Mouse (Mus musculus) neural tube, embryonic 13.5 days (tissue): Measurements from ENCODE around the gene Rnase13. TPM values are rescaled to one million over a fixed set of nuclear protein-coding genes. Genes with fewer than 3 reads are reported as not detected.

Experiments
- ATAC-seq: fragments of 200-750 bp; cut with Nextera tagmentation; 2 replicates; pipeline ENCODE4 v1.8.0; 2017; ENCODE audit warnings: low read depth, mild to moderate bottlenecking, moderate TSS enrichment, moderate library complexity
- H3K27ac ChIP-seq: fragments of 300-500 bp; sonication (generic); replicated peaks from 2 replicates; pipeline ENCODE4 v1.5.1; 2015; ENCODE audit warnings: moderate library complexity, mild to moderate bottlenecking, inconsistent platforms
- H3K27me3 ChIP-seq: fragments of 300-500 bp; sonication (generic); 2 replicates; pipeline ENCODE4 v1.6.1; 2015; ENCODE audit warnings: mild to moderate bottlenecking, inconsistent platforms
- H3K36me3 ChIP-seq: fragments of 300-500 bp; sonication (generic); 2 replicates; pipeline ENCODE4 v1.6.1; 2015; ENCODE audit warnings: mild to moderate bottlenecking, inconsistent platforms
- H3K4me1 ChIP-seq: fragments of 300-500 bp; sonication (generic); replicated peaks from 2 replicates; pipeline ENCODE4 v1.6.1; 2015; ENCODE audit warnings: inconsistent platforms
- H3K4me2 ChIP-seq: fragments of 300-500 bp; sonication (generic); 2 replicates; pipeline ENCODE4 v1.6.1; 2015; ENCODE audit warnings: inconsistent platforms, mild to moderate bottlenecking, moderate library complexity
- H3K4me3 ChIP-seq: fragments of 300-500 bp; sonication (generic); 2 replicates; pipeline ENCODE4 v1.5.1; 2015; ENCODE audit warnings: mild to moderate bottlenecking, inconsistent platforms
- H3K9ac ChIP-seq: fragments of 300-500 bp; sonication (generic); 2 replicates; pipeline ENCODE4 v1.6.1; 2015; ENCODE audit warnings: moderate library complexity, mild to moderate bottlenecking, inconsistent platforms
- H3K9me3 ChIP-seq: fragments of 300-500 bp; sonication (generic); 2 replicates; pipeline ENCODE4 v1.6.1; 2016; ENCODE audit warnings: inconsistent platforms
- WGBS: fragments of 180-500 bp; shearing (Covaris S2); methylation state at CpG from one replicate; pipeline ENCODE4 v1.1.7; 2015; 5-methylcytosine and 5-hydroxymethylcytosine counted together
- polyA plus RNA-seq: library from polyadenylated mRNA; unstranded; fragments of >200 nt; fragmentation: Nextera tagmentation; extraction: Ambion mirVana; gene quantifications from 2 replicates; pipeline ENCODE4 v1.2.1, GENCODE M21; 2015

Gene Rnase13
- polyA plus RNA-seq, result not detected in 2 replicates

- WGBS, result 91% methylated on average over 7 of the region's 7 CpGs
- no peaks in the 10 kb centered on the region for H3K36me3 ChIP-seq
- H3K27me3 ChIP-seq, result no peaks in the 10 kb centered on the region
- H3K4me2 ChIP-seq, result no peak within 1 kb of the TSS
- no peaks in the 10 kb centered on the region for H3K9me3 ChIP-seq
- ATAC-seq, result no peak
- no peak within 1 kb of the TSS for H3K9ac ChIP-seq
- no peak within 1 kb of the TSS for H3K27ac ChIP-seq
- H3K4me3 ChIP-seq, result no peak within 1 kb of the TSS
- H3K4me1 ChIP-seq, result no peaks in the 10 kb centered on the region
Observed at GRCm38 (mm10) chr14:51922571-51922865, at the start of gene Rnase13. Gene Rnase13, minus strand, starts transcription at chr14:51922773.

DNA sequence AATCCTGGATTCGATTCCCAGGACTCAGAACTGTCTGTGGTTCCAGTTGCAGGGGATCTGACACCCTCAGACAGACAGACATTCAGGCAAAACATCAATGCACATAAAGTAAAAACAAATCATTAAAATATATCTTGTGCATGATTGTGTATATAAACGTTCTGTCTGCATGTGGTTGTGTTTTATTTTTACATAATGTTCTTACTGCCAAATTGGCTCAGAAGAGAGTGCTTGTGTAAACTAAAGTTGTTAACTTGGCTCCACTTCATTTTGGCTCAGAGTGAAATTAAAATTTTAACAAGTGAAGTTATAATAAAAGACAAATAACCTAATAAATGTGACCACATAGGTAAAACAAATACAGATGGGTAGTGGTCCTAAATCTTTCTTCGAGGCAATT, 44.8 kb upstream of the Rnase13 start:
- 84% methylated on average over 3 of the region's 3 CpGs for WGBS
- no peak overlapping the region for H3K4me3 ChIP-seq
- no peak overlapping the region for H3K4me2 ChIP-seq
- no peak overlapping the region for H3K27ac ChIP-seq
- H3K9me3 ChIP-seq, result no peaks in the 10 kb centered on the region
- no peak overlapping the region for H3K9ac ChIP-seq
- H3K27me3 ChIP-seq, result no peaks in the 10 kb centered on the region
- H3K36me3 ChIP-seq, result no peaks in the 10 kb centered on the region
- H3K4me1 ChIP-seq, result no peaks in the 10 kb centered on the region
- ATAC-seq, result no peak

DNA sequence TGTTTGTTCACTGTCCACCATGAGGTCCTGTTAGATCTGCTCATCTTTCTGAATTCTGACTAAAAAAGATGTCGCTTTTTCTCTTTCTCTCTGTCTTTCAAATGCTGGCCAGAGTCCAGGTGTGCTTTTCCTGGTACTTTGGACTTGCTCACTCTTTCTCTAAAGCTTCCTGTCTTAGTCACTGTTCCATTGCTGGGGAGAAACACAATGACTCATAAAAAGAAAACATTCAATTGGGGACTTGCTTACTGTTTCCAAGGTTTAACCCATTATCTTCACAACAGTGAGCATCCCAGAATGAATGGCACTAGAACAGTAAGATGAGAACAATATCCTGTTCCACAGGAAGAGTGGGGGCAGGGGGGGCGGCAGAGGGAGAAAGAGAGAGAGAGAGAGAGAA, 37.7 kb upstream of the Rnase13 start:
- no peaks in the 10 kb centered on the region for H3K9me3 ChIP-seq

DNA sequence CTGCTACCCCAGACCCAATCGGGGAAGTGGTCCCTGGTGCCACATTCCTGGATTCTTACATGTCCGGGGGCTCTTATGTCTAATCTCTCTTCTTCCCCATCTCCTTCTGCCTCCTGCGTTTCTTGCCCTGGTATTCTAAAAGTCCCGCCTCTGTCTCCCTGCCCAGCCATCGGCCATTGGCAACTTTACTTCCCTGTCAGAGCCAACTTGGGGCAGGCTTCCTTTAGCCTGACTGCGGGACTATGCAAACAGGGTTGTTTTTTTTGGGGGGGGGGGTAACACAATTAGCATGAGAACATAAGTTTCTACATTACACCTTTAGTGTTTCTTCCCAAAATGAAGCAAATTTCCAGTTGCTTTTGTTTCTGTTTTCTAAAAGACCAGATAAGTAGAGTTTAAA, 20.8 kb upstream of the Rnase13 start:
- no peak overlapping the region for H3K4me3 ChIP-seq
- no peak overlapping the region for H3K9ac ChIP-seq
- 90% methylated on average over 6 of the region's 6 CpGs for WGBS
- ATAC-seq, result no peak
- H3K4me1 ChIP-seq, result peaks cover 5% of the 10 kb centered on the region; the same call in 1 of the 2 replicates
- H3K27me3 ChIP-seq, result no peaks in the 10 kb centered on the region
- H3K27ac ChIP-seq, result no peak overlapping the region
- H3K9me3 ChIP-seq, result no peaks in the 10 kb centered on the region
- no peaks in the 10 kb centered on the region for H3K36me3 ChIP-seq
- no peak overlapping the region for H3K4me2 ChIP-seq

More for the DNA sequence above, 37.7 kb upstream of the Rnase13 start:
- ATAC-seq, result no peak
- Histone ChIP-seq H3K4me1 (no peaks in the 10 kb centered on the region), H3K4me3 (no peak overlapping the region), H3K27me3 (no peaks in the 10 kb centered on the region), H3K4me2 (no peak overlapping the region), H3K27ac (no peak overlapping the region), H3K36me3 (no peaks in the 10 kb centered on the region), H3K9ac (no peak overlapping the region)
- 91% methylated on average over 2 of the region's 2 CpGs for WGBS

- WGBS, result 66% methylated on average over 7 of the region's 7 CpGs
- Histone ChIP-seq H3K27ac (no peak overlapping the region), H3K4me1 (peaks cover 5% of the 10 kb centered on the region; the same call in 1 of the 2 replicates), H3K36me3 (no peaks in the 10 kb centered on the region), H3K4me3 (no peak overlapping the region), H3K4me2 (no peak overlapping the region), H3K27me3 (no peaks in the 10 kb centered on the region), H3K9me3 (0 out of 2 replicates have a peak, but pooled peaks cover 4% of the 10 kb centered on the region), H3K9ac (no peak overlapping the region)
- ATAC-seq, result no peak
Observed at GRCm38 (mm10) chr14:51942236-51942635, 19.7 kb upstream of the Rnase13 start.

- Histone ChIP-seq H3K4me2 (no peak overlapping the region), H3K27me3 (no peaks in the 10 kb centered on the region), H3K4me3 (no peak overlapping the region), H3K27ac (no peak overlapping the region), H3K9me3 (0 out of 2 replicates have a peak, but pooled peaks cover 4% of the 10 kb centered on the region), H3K4me1 (peaks cover 5% of the 10 kb centered on the region; the same call in 1 of the 2 replicates), H3K36me3 (no peaks in the 10 kb centered on the region), H3K9ac (no peak overlapping the region)
- WGBS, result 48% methylated on average over 9 of the region's 9 CpGs
- no peak for ATAC-seq
Observed at GRCm38 (mm10) chr14:51941577-51941976, 19.0 kb upstream of the Rnase13 start.

DNA sequence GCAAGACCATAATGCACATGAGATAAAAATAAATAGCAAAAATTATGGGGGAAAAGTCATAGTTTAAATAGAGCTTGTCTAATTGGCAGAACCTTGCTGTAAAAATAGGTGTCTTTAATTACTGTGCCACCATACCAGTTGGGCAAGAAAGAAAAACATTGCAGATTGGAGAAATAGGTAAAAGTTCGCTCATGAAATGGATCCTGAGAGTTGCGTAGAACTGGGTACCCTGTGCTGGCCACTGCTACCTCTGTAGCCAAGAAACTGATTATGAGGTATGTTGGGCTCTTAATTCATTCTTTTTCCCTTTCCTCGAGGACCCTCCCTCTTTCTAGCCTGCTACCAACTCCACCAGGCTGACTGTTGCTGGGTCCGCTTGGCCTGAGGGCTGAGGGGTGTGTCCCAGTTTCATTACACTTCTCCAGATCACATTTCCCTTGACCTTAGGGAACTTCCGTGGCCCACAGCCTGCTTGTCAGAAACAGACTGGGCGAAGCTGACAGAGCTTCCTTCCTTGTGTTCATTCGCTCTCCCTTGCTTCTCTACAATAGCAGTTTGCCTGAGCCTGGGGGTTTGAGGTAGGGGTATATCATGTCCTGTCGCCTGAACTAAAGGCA, 18.5 kb upstream of the Rnase13 start:
- Histone ChIP-seq H3K9ac (no peak overlapping the region), H3K36me3 (no peaks in the 10 kb centered on the region), H3K27me3 (no peaks in the 10 kb centered on the region), H3K4me3 (no peak overlapping the region), H3K27ac (no peak overlapping the region), H3K9me3 (0 out of 2 replicates have a peak, but pooled peaks cover 4% of the 10 kb centered on the region), H3K4me2 (no peak overlapping the region), H3K4me1 (peaks cover 5% of the 10 kb centered on the region; the same call in 1 of the 2 replicates)
- 32% methylated on average over 8 of the region's 8 CpGs for WGBS
- ATAC-seq, result no peak

GRCm38 (mm10) chr14:51939005-51939404, 16.4 kb upstream of the Rnase13 start:
- H3K27me3 ChIP-seq, result no peaks in the 10 kb centered on the region
- H3K4me1 ChIP-seq, result peaks cover 5% of the 10 kb centered on the region; the same call in 1 of the 2 replicates
- H3K4me2 ChIP-seq, result no peak overlapping the region
- H3K4me3 ChIP-seq, result no peak overlapping the region
- no peak overlapping the region for H3K9ac ChIP-seq
- no peak overlapping the region for H3K27ac ChIP-seq
- 0 out of 2 replicates have a peak, but pooled peaks cover 4% of the 10 kb centered on the region for H3K9me3 ChIP-seq
- ATAC-seq, result no peak
- 91% methylated on average over 9 of the region's 9 CpGs for WGBS
- H3K36me3 ChIP-seq, result no peaks in the 10 kb centered on the region

DNA sequence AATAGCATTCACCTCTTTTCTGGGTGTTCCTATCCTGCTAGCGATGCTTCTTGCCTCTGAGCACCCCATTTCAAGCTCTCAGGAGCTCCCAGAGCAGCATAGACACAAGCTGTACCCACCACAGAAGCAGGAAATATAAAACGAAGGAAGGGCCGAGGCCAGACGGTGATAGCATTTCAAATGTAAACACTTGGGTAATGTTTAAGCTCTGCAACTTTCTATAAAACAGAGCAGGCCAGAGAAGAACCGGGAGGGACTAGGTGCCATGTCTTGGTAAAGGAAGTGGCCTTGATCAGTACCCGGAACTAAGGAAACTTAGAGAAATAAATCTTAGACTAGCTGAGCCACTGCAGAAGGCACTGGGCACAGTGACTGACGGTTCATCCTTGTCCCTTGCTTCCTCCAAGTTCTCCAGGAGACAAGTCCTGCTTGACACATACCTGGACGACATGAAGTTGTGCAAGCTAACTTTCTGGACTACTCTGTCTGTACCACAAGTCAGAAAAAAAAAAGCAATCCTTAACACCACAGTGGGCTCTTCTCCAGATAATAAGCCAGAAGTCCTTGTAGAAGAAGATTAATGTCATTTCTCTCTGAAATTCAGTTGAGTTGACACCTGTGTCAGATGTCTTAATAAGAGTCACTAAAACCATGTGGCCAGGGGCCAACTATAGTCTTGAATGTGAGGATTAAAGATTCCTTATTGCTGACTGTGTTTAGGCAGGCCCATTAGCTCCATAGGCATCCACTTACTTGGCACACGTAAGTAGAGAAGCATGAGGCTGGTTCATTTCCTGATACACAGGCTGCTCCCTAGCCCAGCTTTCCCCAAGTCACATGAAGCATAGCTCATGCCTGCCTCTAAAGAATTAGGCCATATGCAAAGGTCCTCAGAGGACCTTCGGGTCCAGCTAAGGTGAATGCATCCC, 9.8 kb upstream of the Rnase13 start:
- Histone ChIP-seq H3K9ac (no peak overlapping the region), H3K9me3 (0 out of 2 replicates have a peak, but pooled peaks cover under 1% of the 10 kb centered on the region), H3K4me3 (no peak overlapping the region), H3K36me3 (no peaks in the 10 kb centered on the region), H3K27me3 (no peaks in the 10 kb centered on the region), H3K27ac (no peak overlapping the region), H3K4me1 (0 out of 2 replicates have a peak, but pooled peaks cover 8% of the 10 kb centered on the region), H3K4me2 (no peak overlapping the region)
- WGBS, result 80% methylated on average over 10 of the region's 10 CpGs
- ATAC-seq, result no peak

DNA sequence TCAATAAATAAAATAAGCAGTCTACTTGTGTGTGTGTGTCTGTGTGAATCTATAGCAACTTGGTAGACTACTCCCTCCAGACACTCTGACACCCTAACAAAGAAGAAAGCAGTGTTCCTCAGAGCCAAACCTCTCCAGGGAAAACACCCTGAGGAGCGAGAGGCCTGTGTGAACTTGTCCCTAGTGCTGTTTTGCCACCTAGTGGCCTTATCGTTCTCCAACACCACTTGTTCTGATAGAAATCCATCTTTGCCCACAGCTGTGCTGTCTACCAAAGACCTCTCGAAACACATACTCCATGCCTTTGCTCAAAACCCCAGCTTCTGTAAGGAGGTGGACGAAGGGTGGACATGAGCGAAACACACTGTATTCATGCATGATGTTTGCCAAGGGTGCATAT, 8.3 kb upstream of the Rnase13 start:
- H3K27ac ChIP-seq, result no peak overlapping the region
- H3K27me3 ChIP-seq, result no peaks in the 10 kb centered on the region
- H3K9ac ChIP-seq, result no peak overlapping the region
- no peak overlapping the region for H3K4me3 ChIP-seq
- 0 out of 2 replicates have a peak, but pooled peaks cover 8% of the 10 kb centered on the region for H3K4me1 ChIP-seq
- H3K4me2 ChIP-seq, result no peak overlapping the region
- 41% methylated on average over 5 of the region's 5 CpGs for WGBS
- no peaks in the 10 kb centered on the region for H3K36me3 ChIP-seq
- peak; percentile 75 for ATAC-seq
- no peaks in the 10 kb centered on the region for H3K9me3 ChIP-seq

DNA sequence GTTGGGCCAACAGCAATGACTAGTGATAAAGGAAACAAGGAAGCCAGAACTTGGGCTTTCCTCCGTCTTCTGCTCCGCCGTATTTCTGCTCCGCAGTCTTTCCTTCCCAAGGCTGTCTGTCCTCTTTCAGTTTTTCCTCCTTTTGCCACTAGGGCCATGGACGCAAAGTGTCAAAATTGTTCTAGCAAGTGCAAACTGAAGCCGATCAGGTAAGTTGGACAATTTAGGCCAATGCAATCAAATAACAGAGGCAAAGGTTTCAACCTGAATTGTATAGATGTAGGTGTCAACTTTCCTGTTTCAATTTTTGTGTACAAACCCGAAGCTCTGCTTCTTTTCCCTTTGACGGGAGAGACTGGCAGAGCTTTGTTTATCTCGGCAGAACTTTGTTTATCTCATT, 7.4 kb upstream of the Rnase13 start:
- Histone ChIP-seq H3K36me3 (no peaks in the 10 kb centered on the region), H3K9me3 (no peaks in the 10 kb centered on the region), H3K4me2 (no peak overlapping the region), H3K27ac (no peak overlapping the region), H3K4me3 (no peak overlapping the region), H3K4me1 (0 out of 2 replicates have a peak, but pooled peaks cover 8% of the 10 kb centered on the region), H3K9ac (no peak overlapping the region), H3K27me3 (no peaks in the 10 kb centered on the region)
- ATAC-seq, result no peak
- 76% methylated on average over 9 of the region's 9 CpGs for WGBS

DNA sequence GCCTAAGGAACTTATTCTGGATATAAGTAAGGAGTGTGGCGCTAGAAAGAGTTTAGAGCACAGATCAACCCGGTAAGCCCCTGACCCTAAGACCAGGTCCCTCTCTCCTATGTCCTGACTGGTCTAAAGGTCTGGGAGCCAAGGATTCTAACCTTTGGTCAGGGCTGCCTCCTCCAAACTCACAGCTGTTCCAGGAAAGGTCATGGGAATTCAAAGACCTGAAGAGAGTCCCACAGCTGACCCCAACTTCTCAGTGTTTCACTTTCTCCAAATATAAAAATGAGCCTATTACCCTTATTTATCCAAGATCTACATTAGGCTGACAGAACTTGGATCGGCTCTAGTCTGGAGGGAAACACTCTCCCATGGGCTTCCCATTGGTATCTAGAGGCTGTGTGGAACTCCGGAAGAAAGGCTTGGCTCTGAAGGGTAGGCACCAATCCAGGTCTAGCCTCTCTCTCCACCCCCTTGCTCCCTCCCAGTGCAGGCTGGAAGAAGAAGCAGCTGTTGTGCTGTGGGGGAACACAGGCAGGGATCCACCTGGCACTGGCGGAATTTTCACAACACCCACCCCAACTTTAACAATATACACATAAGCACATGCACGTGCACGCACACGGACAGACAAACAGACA, 6.9 kb upstream of the Rnase13 start:
- H3K36me3 ChIP-seq, result no peaks in the 10 kb centered on the region
- 0 out of 2 replicates have a peak, but pooled peaks cover 8% of the 10 kb centered on the region for H3K4me1 ChIP-seq
- H3K9me3 ChIP-seq, result no peaks in the 10 kb centered on the region
- H3K27ac ChIP-seq, result no peak overlapping the region
- 84% methylated on average over 8 of the region's 8 CpGs for WGBS
- H3K9ac ChIP-seq, result no peak overlapping the region
- no peak for ATAC-seq
- H3K4me2 ChIP-seq, result no peak overlapping the region
- H3K4me3 ChIP-seq, result no peak overlapping the region
- no peaks in the 10 kb centered on the region for H3K27me3 ChIP-seq
